Mouse (Mus musculus) liver, embryonic 15.5 days (tissue): ENCODE measurements around the gene Lrp3. TPM values are rescaled to one million over a fixed set of nuclear protein-coding genes. Genes with fewer than 3 reads are reported as not detected.

Source experiments
- ATAC-seq: fragments of 200-750 bp; cut with Nextera tagmentation; 2 replicates; pipeline ENCODE4 v1.8.0; 2017; ENCODE audit warnings: moderate number of reproducible peaks, mild to moderate bottlenecking, moderate library complexity; ENCODE audit not compliant: insufficient read depth
- H3K27ac ChIP-seq: fragments of 300-500 bp; sonication (generic); replicated peaks from 2 replicates; pipeline ENCODE4 v1.5.1; 2015; ENCODE audit warnings: mild to moderate bottlenecking, inconsistent platforms
- H3K27me3 ChIP-seq: fragments of 300-500 bp; sonication (generic); 2 replicates; pipeline ENCODE4 v1.6.1; 2015; ENCODE audit warnings: mild to moderate bottlenecking, inconsistent platforms
- H3K36me3 ChIP-seq: fragments of 300-500 bp; sonication (generic); replicated peaks from 2 replicates; pipeline ENCODE4 v1.6.1; 2015; ENCODE audit warnings: moderate library complexity, mild to moderate bottlenecking, inconsistent platforms
- H3K4me1 ChIP-seq: fragments of 300-500 bp; sonication (generic); replicated peaks from 2 replicates; pipeline ENCODE4 v1.6.1; 2015; ENCODE audit warnings: inconsistent platforms
- H3K4me2 ChIP-seq: fragments of 300-500 bp; sonication (generic); 2 replicates; pipeline ENCODE4 v1.6.1; 2015; ENCODE audit warnings: moderate library complexity, mild to moderate bottlenecking, inconsistent platforms
- H3K4me3 ChIP-seq: fragments of 300-500 bp; sonication (generic); replicated peaks from 2 replicates; pipeline ENCODE4 v1.5.1; 2015; ENCODE audit warnings: mild to moderate bottlenecking, inconsistent platforms
- H3K9ac ChIP-seq: fragments of 300-500 bp; sonication (generic); 2 replicates; pipeline ENCODE4 v1.6.1; 2015; ENCODE audit warnings: moderate library complexity, mild to moderate bottlenecking, inconsistent platforms
- H3K9me3 ChIP-seq: fragments of 300-500 bp; sonication (generic); replicated peaks from 2 replicates; pipeline ENCODE4 v1.6.1; 2016; ENCODE audit warnings: inconsistent platforms
- WGBS: fragments of 180-500 bp; shearing (Covaris S2); methylation state at CpG from one replicate; pipeline ENCODE4 v1.1.7; 2015; ENCODE audit warnings: mixed read lengths; ENCODE audit not compliant: insufficient replicate concordance; 5-methylcytosine and 5-hydroxymethylcytosine counted together
- polyA plus RNA-seq: library from polyadenylated mRNA; unstranded; fragments of >200 nt; fragmentation: Nextera tagmentation; extraction: Ambion mirVana; gene quantifications from 2 replicates; pipeline ENCODE4 v1.2.1, GENCODE M21; 2015

Lrp3 gene
- polyA plus RNA-seq, 1 experiment from 2014 or later = 0.40 TPM

DNA sequence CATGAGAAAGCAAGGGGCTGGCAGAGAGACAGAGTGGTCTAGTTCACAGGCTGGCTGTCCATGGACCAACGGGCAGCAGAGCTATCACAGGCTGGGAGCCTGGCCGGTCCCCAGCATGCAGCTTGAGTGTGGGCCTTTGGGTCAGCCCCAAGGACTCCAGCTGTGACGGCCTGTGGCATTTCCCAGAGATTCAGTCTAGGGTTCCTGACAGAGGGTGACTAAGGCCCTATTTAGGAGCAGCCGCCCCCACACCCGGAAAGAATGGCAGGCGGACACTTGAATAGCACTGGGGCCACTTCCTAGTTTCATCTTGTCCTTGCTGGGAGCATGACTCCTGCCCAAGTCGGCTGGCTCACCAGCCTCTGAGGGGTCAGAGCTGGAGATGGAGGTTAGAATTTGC, 51.7 kb downstream of the Lrp3 start:
- H3K9me3 ChIP-seq = no peaks in the 10 kb centered on the region
- no peaks in the 10 kb centered on the region for H3K27me3 ChIP-seq
- no peaks in the 10 kb centered on the region for H3K36me3 ChIP-seq
- 53% methylated on average over 7 of the region's 7 CpGs for WGBS
- no peak overlapping the region for H3K9ac ChIP-seq
- H3K4me2 ChIP-seq = no peak overlapping the region
- no peak overlapping the region for H3K4me3 ChIP-seq
- peaks cover 18% of the 10 kb centered on the region for H3K4me1 ChIP-seq
- no peak for ATAC-seq
- H3K27ac ChIP-seq = no peak overlapping the region

DNA sequence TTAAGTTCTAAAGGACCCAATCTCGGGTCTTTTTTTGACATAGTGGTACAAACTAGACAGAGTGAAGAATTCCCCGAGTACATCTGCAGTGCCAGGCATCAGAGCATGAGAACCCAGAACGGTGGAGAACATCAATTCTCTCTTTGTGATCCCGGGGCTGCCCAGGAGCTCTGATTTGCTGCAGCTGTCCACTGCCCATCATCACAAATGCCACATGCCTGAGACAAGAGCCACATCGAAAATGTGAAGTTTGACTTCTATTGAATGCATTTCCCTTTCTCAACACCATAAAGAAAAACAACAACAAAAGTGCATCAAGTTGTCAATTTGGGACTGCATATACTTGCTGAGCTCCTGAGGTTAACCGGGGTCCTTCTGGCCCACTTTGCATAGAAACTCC, 52.9 kb downstream of the Lrp3 start:
- no peak for ATAC-seq

DNA sequence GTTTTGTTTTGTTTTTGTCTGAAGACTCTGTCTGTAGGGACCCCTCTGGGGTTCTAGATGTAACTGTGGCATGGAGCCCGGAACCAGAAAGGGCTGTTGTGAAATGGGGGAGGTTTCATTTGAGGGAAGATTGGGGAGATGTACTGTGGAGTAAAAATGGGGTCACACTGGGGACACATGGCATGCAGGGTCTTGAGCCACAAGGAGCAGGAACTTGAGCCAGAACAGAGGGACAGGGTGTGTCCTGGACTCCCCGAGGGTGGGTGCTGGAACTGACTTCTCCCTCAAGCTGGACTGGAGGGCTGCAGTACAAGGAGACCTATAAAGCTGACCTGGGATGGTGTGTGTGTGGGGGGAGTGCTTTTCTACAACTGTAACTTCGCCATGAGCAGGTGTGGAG, 57.8 kb downstream of the Lrp3 start:
- Histone ChIP-seq H3K4me2 (no peak overlapping the region), H3K36me3 (no peaks in the 10 kb centered on the region), H3K27me3 (no peaks in the 10 kb centered on the region), H3K4me1 (peaks cover 14% of the 10 kb centered on the region; the same call in 1 of the 2 replicates), H3K27ac (no peak overlapping the region), H3K9me3 (no peaks in the 10 kb centered on the region), H3K9ac (no peak overlapping the region), H3K4me3 (no peak overlapping the region)
- ATAC-seq = no peak
- 29% methylated on average over 3 of the region's 3 CpGs for WGBS

More for the DNA sequence above, 52.9 kb downstream of the Lrp3 start:
- 53% methylated on average over 6 of the region's 6 CpGs for WGBS
- Histone ChIP-seq H3K27me3 (no peaks in the 10 kb centered on the region), H3K4me2 (no peak overlapping the region), H3K4me3 (no peak overlapping the region), H3K4me1 (peaks cover 17% of the 10 kb centered on the region), H3K9ac (no peak overlapping the region), H3K27ac (no peak overlapping the region), H3K9me3 (no peaks in the 10 kb centered on the region), H3K36me3 (no peaks in the 10 kb centered on the region)

DNA sequence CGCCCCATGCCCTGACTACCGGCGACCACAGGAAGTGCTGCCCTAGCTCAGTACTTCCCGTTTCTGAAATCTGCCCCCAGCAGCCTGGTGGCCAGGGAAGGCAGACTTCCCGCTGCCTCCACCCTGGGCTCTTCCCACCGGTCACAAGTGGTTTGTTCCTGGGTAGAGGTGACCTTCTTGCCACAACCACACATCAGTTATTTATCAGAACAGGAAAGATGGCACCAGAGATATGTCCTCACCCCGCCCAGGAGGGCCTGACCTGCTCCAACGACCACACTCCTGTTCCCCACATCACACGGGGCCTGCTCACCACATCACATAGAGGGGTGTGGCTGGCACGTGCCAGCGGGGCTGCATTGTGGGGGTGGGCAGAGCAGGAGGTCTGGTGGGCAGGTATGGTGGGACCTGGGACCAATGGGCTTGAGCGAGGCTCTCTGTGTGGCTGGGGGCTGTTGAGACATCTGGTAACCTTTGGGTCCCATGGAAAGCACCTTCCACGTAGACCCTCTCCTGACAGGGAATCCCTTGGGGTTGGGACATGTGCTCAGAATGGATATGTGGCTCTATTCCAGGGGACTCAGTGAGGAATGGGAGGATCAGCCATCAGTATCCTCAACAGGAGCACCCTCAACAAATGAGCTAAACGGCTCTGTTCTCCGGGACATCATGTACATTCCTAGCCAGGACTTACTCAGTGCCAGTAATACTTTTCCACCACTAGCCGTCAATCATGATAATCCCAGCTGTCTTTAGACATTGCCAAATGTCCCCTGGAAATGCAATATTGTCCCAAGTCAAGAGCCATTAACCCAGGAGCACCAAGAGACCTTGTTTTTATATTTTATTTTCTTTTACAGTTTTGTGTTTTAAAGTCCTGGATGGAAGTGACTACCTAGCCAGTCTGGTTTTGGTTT, 58.5 kb downstream of the Lrp3 start:
- Histone ChIP-seq H3K9me3 (no peaks in the 10 kb centered on the region), H3K4me1 (peaks cover 18% of the 10 kb centered on the region; the same call in 1 of the 2 replicates)

DNA sequence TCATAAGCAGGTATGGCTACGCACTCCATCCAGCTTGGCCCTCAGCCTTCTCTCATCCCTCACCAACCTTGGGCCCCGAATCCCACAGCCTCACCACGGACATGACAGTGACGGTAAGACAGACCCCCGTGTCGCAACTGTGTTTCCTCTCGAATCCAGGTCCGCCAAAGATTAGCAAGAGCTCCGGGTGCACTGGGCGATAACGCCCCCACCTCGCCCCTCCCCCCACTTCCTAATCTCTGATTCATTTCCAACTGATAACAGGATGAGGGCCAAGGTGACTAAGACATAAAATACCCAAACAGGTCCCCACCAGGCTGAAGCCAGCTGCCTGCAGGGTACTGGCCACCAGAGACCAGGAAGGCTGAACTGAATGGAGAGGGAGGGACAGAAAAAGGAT, 60.8 kb downstream of the Lrp3 start:
- Histone ChIP-seq H3K36me3 (no peaks in the 10 kb centered on the region), H3K4me3 (no peak overlapping the region), H3K9ac (no peak overlapping the region), H3K27me3 (no peaks in the 10 kb centered on the region), H3K27ac (no peak overlapping the region), H3K4me2 (no peak overlapping the region), H3K4me1 (peaks cover 38% of the 10 kb centered on the region), H3K9me3 (no peaks in the 10 kb centered on the region)
- WGBS = 17% methylated on average over 12 of the region's 12 CpGs
- ATAC-seq = no peak

More for the DNA sequence above, 58.5 kb downstream of the Lrp3 start:
- no peak overlapping the region for H3K4me3 ChIP-seq
- no peak overlapping the region for H3K27ac ChIP-seq
- no peak overlapping the region for H3K9ac ChIP-seq
- peak; percentile 25; the same call in 1 of the 2 replicates for ATAC-seq
- no peaks in the 10 kb centered on the region for H3K36me3 ChIP-seq
- WGBS = 25% methylated on average over 16 of the region's 16 CpGs
- H3K4me2 ChIP-seq = no peak overlapping the region
- no peaks in the 10 kb centered on the region for H3K27me3 ChIP-seq

DNA sequence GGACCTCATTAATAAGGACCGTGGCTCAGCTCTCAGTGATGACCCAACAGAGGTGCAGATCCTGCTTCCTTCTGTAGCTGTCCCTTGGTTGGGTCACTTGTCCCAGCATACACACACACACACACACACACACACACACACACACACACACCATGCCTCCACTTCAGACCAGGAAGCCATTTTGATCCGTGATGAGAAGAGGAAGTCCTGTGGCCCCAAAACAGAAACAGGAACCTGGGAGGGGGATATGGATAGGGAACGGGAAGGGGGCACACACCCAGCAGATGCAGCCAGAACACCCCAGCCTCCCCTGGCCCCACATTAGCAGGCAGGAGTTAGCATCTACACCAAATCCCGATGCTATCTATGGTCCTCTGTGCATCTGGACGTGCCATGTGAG, 64.4 kb downstream of the Lrp3 start:
- Histone ChIP-seq H3K27me3 (no peaks in the 10 kb centered on the region), H3K4me3 (no peak overlapping the region), H3K9ac (no peak overlapping the region), H3K36me3 (no peaks in the 10 kb centered on the region), H3K27ac (0 out of 2 replicates have a peak overlapping the region, but pooled peaks have one; percentile 75), H3K4me2 (no peak overlapping the region), H3K4me1 (peaks cover 44% of the 10 kb centered on the region), H3K9me3 (no peaks in the 10 kb centered on the region)
- WGBS = 27% methylated on average over 5 of the region's 5 CpGs
- no peak for ATAC-seq

Other genes starting within 250 kb of the Lrp3 start
- gene Cebpg, start 158.9 kb downstream of the Lrp3 start, polyA plus RNA-seq = 20.2 and 22.1 TPM in 2 replicates
- gene Cebpa, start 96.2 kb downstream of the Lrp3 start, polyA plus RNA-seq = 11.0 and 13.8 TPM in 2 replicates
- 0.60 and 1.0 TPM in 2 replicates for gene Slc7a10, start 29.1 kb downstream of the Lrp3 start, polyA plus RNA-seq
- 5.6 and 5.7 TPM in 2 replicates for gene Gpatch1, start 102.9 kb upstream of the Lrp3 start, polyA plus RNA-seq
- 5.0 and 6.6 TPM in 2 replicates for gene Rhpn2, start 118.7 kb upstream of the Lrp3 start, polyA plus RNA-seq
- gene Faap24, start 181.3 kb upstream of the Lrp3 start, polyA plus RNA-seq = 18.5 and 19.7 TPM in 2 replicates
- gene Cep89, start 181.5 kb upstream of the Lrp3 start, polyA plus RNA-seq = 19.1 and 19.4 TPM in 2 replicates
- gene Slc7a9, start 233.3 kb upstream of the Lrp3 start, polyA plus RNA-seq = 1.8 and 2.1 TPM in 2 replicates